Mouse (Mus musculus): ENCODE results near the gene Ppp1r1b.
"Not testable (repeated sequence)": the region's sequence is repeated elsewhere in the genome, so short reads cannot be mapped to it uniquely, and the experiment has no call there.

Ppp1r1b gene

GRCm38 (mm10) chr11:98372406-98372805 lies 24.2 kb downstream of the Ppp1r1b start:
- DNase-seq (ENCODE audit: low spot score), result no peak

GRCm38 (mm10) chr11:98373244-98373643 lies 25.0 kb downstream of the Ppp1r1b start:
- DNase-seq (ENCODE audit: low spot score), result no peak

GRCm38 (mm10) chr11:98374266-98374665 lies 26.1 kb downstream of the Ppp1r1b start:
- no peak for DNase-seq (ENCODE audit: low spot score)

GRCm38 (mm10) chr11:98376756-98377155 lies 28.6 kb downstream of the Ppp1r1b start:
- no peak for DNase-seq (ENCODE audit: low spot score)

GRCm38 (mm10) chr11:98377787-98378186 lies 29.6 kb downstream of the Ppp1r1b start:
- DNase-seq (ENCODE audit: low spot score), result peak; percentile 58

GRCm38 (mm10) chr11:98379379-98379778 lies 31.2 kb downstream of the Ppp1r1b start:
- no peak for DNase-seq (ENCODE audit: low spot score)

GRCm38 (mm10) chr11:98380106-98380505 lies 31.9 kb downstream of the Ppp1r1b start:
- DNase-seq (ENCODE audit: low spot score), result no peak

GRCm38 (mm10) chr11:98381651-98382050 lies 33.4 kb downstream of the Ppp1r1b start:
- DNase-seq (ENCODE audit: low spot score), result no peak

- DNase-seq (ENCODE audit: low spot score), result not testable (repeated sequence)
These were observed 34.2 kb downstream of the Ppp1r1b start for GRCm38 (mm10) chr11:98382405-98382804.

GRCm38 (mm10) chr11:98383261-98384030 lies 35.2 kb downstream of the Ppp1r1b start, which contains the start of gene Tcap:
TSS of gene Tcap (plus strand) at chr11:98383811.
- no peak for DNase-seq (ENCODE audit: low spot score)

- DNase-seq (ENCODE audit: low spot score), result no peak
These were observed 36.0 kb downstream of the Ppp1r1b start for GRCm38 (mm10) chr11:98384216-98384615.

GRCm38 (mm10) chr11:98384721-98385637 lies 36.8 kb downstream of the Ppp1r1b start:
- DNase-seq (ENCODE audit: low spot score), result no peak

- no peak for DNase-seq (ENCODE audit: low spot score)
These were observed 37.7 kb downstream of the Ppp1r1b start, which contains the start of gene Pnmt for GRCm38 (mm10) chr11:98385638-98386585. TSS of gene Pnmt (plus strand) at chr11:98386450.

GRCm38 (mm10) chr11:98386596-98386995 lies 38.4 kb downstream of the Ppp1r1b start:
- no peak for DNase-seq (ENCODE audit: low spot score)

GRCm38 (mm10) chr11:98387056-98387577 lies 38.9 kb downstream of the Ppp1r1b start:
- no peak for DNase-seq (ENCODE audit: low spot score)

GRCm38 (mm10) chr11:98388282-98388681 lies 40.1 kb downstream of the Ppp1r1b start:
- no peak for DNase-seq (ENCODE audit: low spot score)

- DNase-seq (ENCODE audit: low spot score), result peak; percentile 62
These were observed 41.1 kb downstream of the Ppp1r1b start for GRCm38 (mm10) chr11:98389221-98389780.

- no peak for DNase-seq (ENCODE audit: low spot score)
These were observed 41.9 kb downstream of the Ppp1r1b start for GRCm38 (mm10) chr11:98390141-98390540.

GRCm38 (mm10) chr11:98392034-98392433 lies 43.8 kb downstream of the Ppp1r1b start:
- DNase-seq (ENCODE audit: low spot score), result no peak

- no peak for DNase-seq (ENCODE audit: low spot score)
These were observed 44.4 kb downstream of the Ppp1r1b start for GRCm38 (mm10) chr11:98392645-98393044.

GRCm38 (mm10) chr11:98393317-98393716 lies 45.1 kb downstream of the Ppp1r1b start:
- DNase-seq (ENCODE audit: low spot score), result peak; percentile 60
